Mouse (Mus musculus) midbrain, embryonic 11.5 days (tissue): Measurements from ENCODE around the gene Rab11b. TPM values are rescaled to one million over a fixed set of nuclear protein-coding genes. Genes with fewer than 3 reads are reported as not detected.

ENCODE experiments used
- ATAC-seq: fragments of 200-750 bp; cut with Nextera tagmentation; 2 replicates; pipeline ENCODE4 v1.8.0; 2017; ENCODE audit warnings: moderate TSS enrichment, moderate library complexity; ENCODE audit not compliant: low FRiP score
- DNase-seq: peaks from one replicate; pipeline ENCODE4 v3.0.0; 2015; ENCODE audit warnings: low spot score; ENCODE audit errors: missing footprints
- H3K27ac ChIP-seq: fragments of 300-500 bp; sonication (generic); 2 replicates; pipeline ENCODE4 v1.5.1; 2014; ENCODE audit warnings: low read depth, low read length
- H3K27me3 ChIP-seq: fragments of 300-500 bp; sonication (generic); 2 replicates; pipeline ENCODE4 v1.6.1; 2014; ENCODE audit warnings: mild to moderate bottlenecking, low read length, moderate library complexity, mixed read lengths; ENCODE audit not compliant: control insufficient read depth, insufficient read depth
- H3K36me3 ChIP-seq: fragments of 300-500 bp; sonication (generic); 2 replicates; pipeline ENCODE4 v1.6.1; 2014; ENCODE audit warnings: mild to moderate bottlenecking, low read length, moderate library complexity, mixed read lengths; ENCODE audit not compliant: control insufficient read depth, insufficient read depth
- H3K4me1 ChIP-seq: fragments of 300-500 bp; sonication (generic); 2 replicates; pipeline ENCODE4 v1.6.1; 2014; ENCODE audit warnings: low read length; ENCODE audit not compliant: control insufficient read depth, insufficient read depth
- H3K4me2 ChIP-seq: fragments of 300-500 bp; sonication (generic); 2 replicates; pipeline ENCODE4 v1.6.1; 2014; ENCODE audit warnings: mild to moderate bottlenecking, moderate library complexity
- H3K4me3 ChIP-seq: fragments of 300-500 bp; sonication (generic); 2 replicates; pipeline ENCODE4 v1.5.1; 2014; ENCODE audit warnings: low read depth, low read length
- H3K9ac ChIP-seq: fragments of 300-500 bp; sonication (generic); 2 replicates; pipeline ENCODE4 v1.6.1; 2014; ENCODE audit warnings: low read length
- H3K9me3 ChIP-seq: fragments of 300-500 bp; sonication (generic); 2 replicates; pipeline ENCODE4 v1.6.1; 2016; ENCODE audit warnings: low read length; ENCODE audit not compliant: control insufficient read depth
- WGBS: fragments of 180-500 bp; shearing (Covaris S2); extraction: QIAGEN DNeasy Blood & Tissue Kit; methylation state at CpG from one replicate; pipeline ENCODE4 v1.1.7; 2014; 5-methylcytosine and 5-hydroxymethylcytosine counted together
- polyA plus RNA-seq: library from polyadenylated mRNA; unstranded; fragments of >200 nt; fragmentation: Nextera tagmentation; extraction: Ambion mirVana; gene quantifications from 2 replicates; pipeline ENCODE4 v1.2.1, GENCODE M21; 2014

Gene Rab11b
- polyA plus RNA-seq, 1 experiment from 2014 or later = 295 TPM

DNA sequence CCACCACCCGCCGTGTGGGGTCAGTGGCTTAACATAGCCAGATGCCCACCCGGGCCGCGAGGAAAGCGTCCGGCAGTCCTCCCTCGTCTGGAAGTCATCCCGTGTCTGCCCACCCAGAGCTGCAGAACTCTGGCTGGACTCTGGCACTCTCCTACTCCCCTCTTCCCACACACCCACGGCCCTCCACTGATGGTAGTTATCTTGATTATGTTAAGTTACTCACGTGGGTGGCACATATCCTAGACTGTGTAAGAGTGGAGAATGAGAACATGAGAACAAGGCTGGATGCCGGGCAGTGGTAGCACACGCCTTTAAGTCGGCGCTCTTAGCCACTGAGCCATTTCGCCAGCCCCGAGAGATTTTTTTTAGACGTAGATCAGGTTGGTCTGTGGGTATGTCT is 26.0 kb upstream of the Rab11b start:
- no peak overlapping the region for H3K4me3 ChIP-seq
- no peak for ATAC-seq
- no peaks in the 10 kb centered on the region for H3K36me3 ChIP-seq
- no peak for DNase-seq
- no peaks in the 10 kb centered on the region for H3K9me3 ChIP-seq
- H3K9ac ChIP-seq = no peak overlapping the region
- no peaks in the 10 kb centered on the region for H3K27me3 ChIP-seq
- no peak overlapping the region for H3K27ac ChIP-seq
- 85% methylated on average over 18 of the region's 18 CpGs for WGBS
- H3K4me2 ChIP-seq = no peak overlapping the region
- H3K4me1 ChIP-seq = peaks cover 5% of the 10 kb centered on the region

DNA sequence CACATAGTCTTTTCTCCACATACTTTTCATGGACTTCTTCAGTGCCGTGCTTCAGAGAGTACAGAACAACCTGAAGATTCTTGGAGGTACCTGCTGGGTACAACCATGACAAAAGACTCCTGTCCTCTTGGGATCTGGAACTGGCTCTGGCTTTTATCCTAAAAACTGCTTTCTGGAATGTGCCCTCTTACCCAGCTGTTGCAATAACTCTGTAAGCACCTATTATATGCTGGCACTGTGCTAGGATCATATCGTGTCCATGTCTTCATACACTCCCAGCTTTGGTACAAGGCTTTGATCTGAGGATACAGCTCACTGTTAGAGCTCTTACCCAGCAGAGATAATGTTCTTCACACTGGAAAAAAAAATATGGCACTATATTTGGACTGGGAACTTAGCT is 24.6 kb upstream of the Rab11b start:
- ATAC-seq (no peak), DNase-seq (no peak)

GRCm38 (mm10) chr17:33783408-33783807 is 23.1 kb upstream of the Rab11b start:
- no peak for ATAC-seq
- H3K4me3 ChIP-seq = no peak overlapping the region
- no peak overlapping the region for H3K4me2 ChIP-seq
- H3K4me1 ChIP-seq = peaks cover 5% of the 10 kb centered on the region
- DNase-seq = no peak
- no peak overlapping the region for H3K9ac ChIP-seq
- H3K36me3 ChIP-seq = no peaks in the 10 kb centered on the region
- no peaks in the 10 kb centered on the region for H3K9me3 ChIP-seq
- H3K27ac ChIP-seq = no peak overlapping the region
- no peaks in the 10 kb centered on the region for H3K27me3 ChIP-seq

More for the DNA sequence above, 24.6 kb upstream of the Rab11b start:
- Histone ChIP-seq H3K9me3 (no peaks in the 10 kb centered on the region), H3K4me2 (no peak overlapping the region), H3K27ac (no peak overlapping the region), H3K4me3 (no peak overlapping the region), H3K36me3 (no peaks in the 10 kb centered on the region), H3K9ac (no peak overlapping the region), H3K27me3 (no peaks in the 10 kb centered on the region), H3K4me1 (peaks cover 5% of the 10 kb centered on the region)
- 93% methylated on average over 2 of the region's 2 CpGs for WGBS

DNA sequence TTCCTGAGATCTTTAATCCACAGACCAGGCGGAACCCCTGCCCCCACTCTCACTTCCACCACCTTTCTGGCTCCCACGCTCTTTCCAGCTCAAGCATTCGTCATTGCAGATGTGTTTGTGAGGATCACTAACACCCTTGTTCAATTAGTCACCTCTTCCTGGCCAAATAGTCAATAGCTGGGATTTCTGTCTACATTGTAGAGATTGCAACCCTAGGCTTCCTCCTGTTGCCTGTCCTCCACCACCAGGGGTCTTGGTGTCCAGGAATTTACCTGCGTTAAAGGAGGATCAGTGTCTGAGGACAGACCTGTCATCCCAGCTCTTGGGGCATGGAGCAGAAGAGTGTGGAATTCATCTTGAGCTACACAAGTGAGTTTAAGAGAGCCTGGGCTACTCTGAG is 21.7 kb upstream of the Rab11b start:
- DNase-seq (no peak), ATAC-seq (no peak)
- H3K27me3 ChIP-seq = no peaks in the 10 kb centered on the region
- H3K9ac ChIP-seq = peak overlapping the region; percentile 58
- no peaks in the 10 kb centered on the region for H3K36me3 ChIP-seq
- peaks cover 5% of the 10 kb centered on the region for H3K4me1 ChIP-seq
- H3K27ac ChIP-seq = no peak overlapping the region
- no peaks in the 10 kb centered on the region for H3K9me3 ChIP-seq
- 33% methylated on average over 4 of the region's 4 CpGs for WGBS
- peak overlapping the region; percentile 39; the same call in 1 of the 2 replicates for H3K4me3 ChIP-seq
- peak overlapping the region; percentile 72; the same call in 1 of the 2 replicates for H3K4me2 ChIP-seq

GRCm38 (mm10) chr17:33781124-33781977 is 21.0 kb upstream of the Rab11b start, which contains the start of gene Angptl4:
Gene Angptl4 (minus strand): TSS chr17:33781830.
- WGBS = 3% methylated on average over 49 of the region's 50 CpGs
- ATAC-seq = peak; percentile 93
- no peak within 1 kb of the TSS for H3K27ac ChIP-seq

DNA sequence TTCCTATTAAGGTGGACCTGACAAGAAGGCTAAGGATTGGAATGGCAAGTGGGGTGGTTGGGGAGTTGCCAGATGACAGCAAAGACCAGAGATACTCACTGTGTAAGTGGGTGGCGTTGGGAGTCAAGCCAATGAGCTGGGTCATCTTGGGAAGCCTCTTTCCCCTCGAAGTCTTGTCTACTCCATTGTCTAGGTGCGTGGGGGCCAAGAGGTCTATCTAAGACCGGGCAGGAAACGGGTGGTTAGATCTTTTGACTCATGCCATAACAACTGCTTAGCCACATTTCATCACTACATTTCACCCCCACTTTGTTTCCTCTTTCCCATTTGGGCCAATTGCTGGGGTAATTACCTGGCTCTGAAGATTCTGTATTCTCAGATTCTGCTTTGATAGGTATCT is 20.1 kb upstream of the Rab11b start:
- ATAC-seq = no peak
- Histone ChIP-seq H3K9ac (no peak overlapping the region), H3K36me3 (no peaks in the 10 kb centered on the region), H3K9me3 (no peaks in the 10 kb centered on the region), H3K4me1 (peaks cover 5% of the 10 kb centered on the region), H3K4me2 (peak overlapping the region; percentile 72; the same call in 1 of the 2 replicates), H3K4me3 (no peak overlapping the region), H3K27me3 (no peaks in the 10 kb centered on the region), H3K27ac (no peak overlapping the region)
- 93% methylated on average over 5 of the region's 5 CpGs for WGBS
- no peak for DNase-seq

More at GRCm38 (mm10) chr17:33781124-33781977, 21.0 kb upstream of the Rab11b start, which contains the start of gene Angptl4:
- Histone ChIP-seq H3K9me3 (no peaks in the 10 kb centered on the region), H3K9ac (peak within 1 kb of the TSS; percentile 58), H3K4me3 (peak within 1 kb of the TSS; percentile 39), H3K4me1 (peaks cover 5% of the 10 kb centered on the region), H3K4me2 (peak within 1 kb of the TSS; percentile 72), H3K36me3 (no peaks in the 10 kb centered on the region), H3K27me3 (no peaks in the 10 kb centered on the region)
- DNase-seq = peak; percentile 94

GRCm38 (mm10) chr17:33779967-33780295 is 19.6 kb upstream of the Rab11b start:
- Histone ChIP-seq H3K36me3 (no peaks in the 10 kb centered on the region), H3K27me3 (no peaks in the 10 kb centered on the region), H3K9ac (no peak overlapping the region), H3K4me1 (peaks cover 5% of the 10 kb centered on the region), H3K4me3 (no peak overlapping the region), H3K9me3 (no peaks in the 10 kb centered on the region), H3K27ac (no peak overlapping the region), H3K4me2 (no peak overlapping the region)
- ATAC-seq (no peak), DNase-seq (no peak)
- 89% methylated on average over 5 of the region's 5 CpGs for WGBS

- Histone ChIP-seq H3K9ac (no peak overlapping the region), H3K9me3 (no peaks in the 10 kb centered on the region), H3K4me2 (no peak overlapping the region), H3K27me3 (no peaks in the 10 kb centered on the region), H3K36me3 (no peaks in the 10 kb centered on the region), H3K27ac (no peak overlapping the region), H3K4me3 (no peak overlapping the region), H3K4me1 (peaks cover 5% of the 10 kb centered on the region)
- WGBS = 68% methylated on average over 9 of the region's 9 CpGs
- no peak for DNase-seq
- no peak for ATAC-seq
Observed at GRCm38 (mm10) chr17:33779271-33779966, 19.1 kb upstream of the Rab11b start.

DNA sequence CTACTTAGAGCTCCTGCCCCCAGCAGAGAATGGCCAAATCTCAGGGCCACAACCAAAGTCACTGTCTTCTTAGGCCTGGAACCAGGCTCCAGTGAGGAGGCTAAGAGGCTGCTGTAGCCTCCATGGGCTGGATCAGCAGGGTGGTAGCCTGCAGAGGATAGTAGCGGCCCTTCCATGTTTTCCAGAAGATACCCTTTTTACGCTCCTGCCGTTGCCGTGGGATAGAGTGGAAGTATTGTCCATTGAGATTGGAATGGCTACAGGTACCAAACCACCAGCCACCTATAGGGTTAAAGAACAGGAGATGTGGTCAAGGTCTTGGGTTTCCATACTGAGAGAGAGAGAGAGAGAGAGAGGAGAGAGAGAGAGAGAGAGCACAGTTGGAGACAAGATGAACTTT is 15.0 kb upstream of the Rab11b start:
- no peak overlapping the region for H3K4me3 ChIP-seq
- ATAC-seq = no peak
- no peaks in the 10 kb centered on the region for H3K27me3 ChIP-seq
- WGBS = 99% methylated on average over 4 of the region's 4 CpGs
- H3K27ac ChIP-seq = no peak overlapping the region
- no peak for DNase-seq
- no peaks in the 10 kb centered on the region for H3K36me3 ChIP-seq
- no peak overlapping the region for H3K4me2 ChIP-seq
- H3K9me3 ChIP-seq = no peaks in the 10 kb centered on the region
- H3K9ac ChIP-seq = no peak overlapping the region
- no peaks in the 10 kb centered on the region for H3K4me1 ChIP-seq
